Mouse (Mus musculus) lung, postnatal 0 days (tissue): ENCODE measurements around the gene Tpte. TPM values are rescaled to one million over a fixed set of nuclear protein-coding genes. Genes with fewer than 3 reads are reported as not detected.

Source experiments
- ATAC-seq: fragments of 200-750 bp; cut with Nextera tagmentation; 2 replicates; pipeline ENCODE4 v1.8.0; 2017; ENCODE audit warnings: moderate library complexity
- DNase-seq: peaks from one replicate; pipeline ENCODE4 v3.0.0-alpha.2; 2016; ENCODE audit warnings: low spot score
- H3K27ac ChIP-seq: fragments of 300-500 bp; sonication (generic); 2 replicates; pipeline ENCODE4 v1.5.1; 2014; ENCODE audit warnings: antibody characterized with exemption, mild to moderate bottlenecking, low read length, mixed read lengths
- H3K27me3 ChIP-seq: fragments of 300-500 bp; sonication (generic); replicated peaks from 2 replicates; pipeline ENCODE4 v1.6.1; 2014; ENCODE audit warnings: low read length, mixed read lengths; ENCODE audit not compliant: insufficient read depth
- H3K36me3 ChIP-seq: fragments of 300-500 bp; sonication (generic); 2 replicates; pipeline ENCODE4 v1.6.1; 2014; ENCODE audit warnings: low read length, mixed read lengths; ENCODE audit not compliant: insufficient read depth
- H3K4me1 ChIP-seq: fragments of 300-500 bp; sonication (generic); 2 replicates; pipeline ENCODE4 v1.6.1; 2014; ENCODE audit warnings: antibody characterized with exemption, low read depth, low read length, mixed read lengths; ENCODE audit not compliant: insufficient read depth
- H3K4me2 ChIP-seq: fragments of 300-500 bp; sonication (generic); replicated peaks from 2 replicates; pipeline ENCODE4 v1.6.1; 2014; ENCODE audit warnings: low read depth, mild to moderate bottlenecking, low read length, moderate library complexity, mixed read lengths
- H3K4me3 ChIP-seq: fragments of 300-500 bp; sonication (generic); 2 replicates; pipeline ENCODE4 v1.5.1; 2014; ENCODE audit warnings: low read depth, low read length
- H3K9ac ChIP-seq: fragments of 300-500 bp; sonication (generic); replicated peaks from 2 replicates; pipeline ENCODE4 v1.6.1; 2014; ENCODE audit warnings: low read depth, mild to moderate bottlenecking
- H3K9me3 ChIP-seq: fragments of 300-500 bp; sonication (generic); 2 replicates; pipeline ENCODE4 v1.6.1; 2016; ENCODE audit warnings: low read length, mixed read lengths
- CTCF ChIP-seq: IDR thresholded peaks from 2 replicates; pipeline ENCODE4 v1.5.1; 2016; ENCODE audit warnings: antibody characterized with exemption, mild to moderate bottlenecking
- EP300 ChIP-seq: IDR thresholded peaks from 2 replicates; pipeline ENCODE4 v1.6.1; 2016; ENCODE audit warnings: antibody characterized with exemption, mild to moderate bottlenecking, control low read depth
- WGBS: fragments of 180-500 bp; shearing (Covaris S2); extraction: QIAGEN DNeasy Blood & Tissue Kit; methylation state at CpG from one replicate; pipeline ENCODE4 v1.1.7; 2014; 5-methylcytosine and 5-hydroxymethylcytosine counted together
- polyA plus RNA-seq: library from polyadenylated mRNA; unstranded; fragments of >200 nt; fragmentation: Nextera tagmentation; extraction: Ambion mirVana; gene quantifications from 2 replicates; pipeline ENCODE4 v1.2.1, GENCODE M21; 2015

Gene Tpte
- polyA plus RNA-seq, 1 experiment from 2014 or later: not detected

- H3K27me3 ChIP-seq: no peaks in the 10 kb centered on the region
- no peak overlapping the region for H3K4me3 ChIP-seq
- peak overlapping the region; percentile 57 for H3K27ac ChIP-seq
- DNase-seq (peak; percentile 76), ATAC-seq (peak; percentile 74)
- TF ChIP-seq CTCF: no peak
- peak; percentile 93 for TF ChIP-seq EP300
- no peak overlapping the region for H3K9ac ChIP-seq
- H3K4me2 ChIP-seq: no peak overlapping the region
- WGBS: 16% methylated on average over 9 of the region's 9 CpGs
- H3K4me1 ChIP-seq: 0 out of 2 replicates have a peak, but pooled peaks cover 2% of the 10 kb centered on the region
- no peaks in the 10 kb centered on the region for H3K9me3 ChIP-seq
- no peaks in the 10 kb centered on the region for H3K36me3 ChIP-seq
Measured at GRCm38 (mm10) chr8:22260091-22260722, 23.0 kb upstream of the Tpte start.

GRCm38 (mm10) chr8:22262267-22262666, 21.0 kb upstream of the Tpte start:
- Histone ChIP-seq H3K9me3 (no peaks in the 10 kb centered on the region), H3K4me3 (no peak overlapping the region), H3K4me2 (no peak overlapping the region), H3K4me1 (0 out of 2 replicates have a peak, but pooled peaks cover 2% of the 10 kb centered on the region), H3K27ac (no peak overlapping the region), H3K27me3 (no peaks in the 10 kb centered on the region), H3K9ac (no peak overlapping the region), H3K36me3 (no peaks in the 10 kb centered on the region)
- DNase-seq (peak; percentile 71), ATAC-seq (peak; percentile 46)
- TF ChIP-seq EP300 (peak; percentile 20; the same call in 1 of the 2 replicates), CTCF (no peak)
- 46% methylated on average over 3 of the region's 3 CpGs for WGBS

- DNase-seq: no peak
- Histone ChIP-seq H3K36me3 (no peaks in the 10 kb centered on the region), H3K9me3 (no peaks in the 10 kb centered on the region), H3K9ac (no peak overlapping the region), H3K27ac (no peak overlapping the region), H3K4me2 (no peak overlapping the region), H3K27me3 (no peaks in the 10 kb centered on the region), H3K4me1 (0 out of 2 replicates have a peak, but pooled peaks cover 2% of the 10 kb centered on the region), H3K4me3 (no peak overlapping the region)
- 77% methylated on average over 6 of the region's 6 CpGs for WGBS
- no peak for ATAC-seq
- TF ChIP-seq EP300 (no peak), CTCF (no peak)
Measured at GRCm38 (mm10) chr8:22264292-22264691, 18.9 kb upstream of the Tpte start.

- Histone ChIP-seq H3K4me3 (no peak overlapping the region), H3K36me3 (no peaks in the 10 kb centered on the region), H3K4me1 (no peaks in the 10 kb centered on the region), H3K27me3 (no peaks in the 10 kb centered on the region), H3K4me2 (no peak overlapping the region), H3K27ac (no peak overlapping the region), H3K9ac (no peak overlapping the region), H3K9me3 (no peaks in the 10 kb centered on the region)
- no peak for TF ChIP-seq CTCF
- TF ChIP-seq EP300: no peak
- peak; percentile 25 for DNase-seq
- ATAC-seq: no peak
- WGBS: 71% methylated on average over 6 of the region's 6 CpGs
Measured at GRCm38 (mm10) chr8:22264787-22265186, 18.5 kb upstream of the Tpte start.

- 84% methylated on average over 1 of the region's 1 CpGs for WGBS
- Histone ChIP-seq H3K4me2 (no peak overlapping the region), H3K4me3 (no peak overlapping the region), H3K4me1 (no peaks in the 10 kb centered on the region), H3K27ac (no peak overlapping the region), H3K27me3 (no peaks in the 10 kb centered on the region), H3K9me3 (no peaks in the 10 kb centered on the region), H3K36me3 (no peaks in the 10 kb centered on the region), H3K9ac (no peak overlapping the region)
- TF ChIP-seq CTCF (no peak), EP300 (no peak)
- DNase-seq (no peak), ATAC-seq (no peak)
Measured at GRCm38 (mm10) chr8:22265194-22265593, 18.0 kb upstream of the Tpte start.

GRCm38 (mm10) chr8:22266809-22267208, 16.4 kb upstream of the Tpte start:
- WGBS: 80% methylated on average over 3 of the region's 3 CpGs
- H3K27me3 ChIP-seq: no peaks in the 10 kb centered on the region
- ATAC-seq (no peak), DNase-seq (peak; percentile 22)
- H3K9ac ChIP-seq: no peak overlapping the region
- no peak overlapping the region for H3K4me2 ChIP-seq
- no peaks in the 10 kb centered on the region for H3K36me3 ChIP-seq
- no peak overlapping the region for H3K4me3 ChIP-seq
- no peaks in the 10 kb centered on the region for H3K9me3 ChIP-seq
- TF ChIP-seq EP300 (no peak), CTCF (no peak)
- no peaks in the 10 kb centered on the region for H3K4me1 ChIP-seq
- H3K27ac ChIP-seq: no peak overlapping the region
